Mouse (Mus musculus): ENCODE measurements around the gene Tpcn1. TPM values are rescaled to one million over a fixed set of nuclear protein-coding genes. Genes with fewer than 3 reads are reported as not detected.

The Tpcn1 gene
- polyA plus RNA-seq, 1 experiment from 2014 or later: 29.7 TPM

GRCm38 (mm10) chr5:120493440-120493839, 95.0 kb downstream of the Tpcn1 start:
- no peak for ATAC-seq (replicated peaks; ENCODE audit: low FRiP score)

GRCm38 (mm10) chr5:120492437-120492836, 96.0 kb downstream of the Tpcn1 start:
- H3K4me3 ChIP-seq (ENCODE audit: low read depth, low read length): no peak overlapping the region
- peaks cover 8% of the 10 kb centered on the region; the same call in 1 of the 2 replicates for H3K36me3 ChIP-seq (ENCODE audit: control insufficient read depth, insufficient read depth, low read length)
- no peaks in the 10 kb centered on the region for H3K9me3 ChIP-seq (ENCODE audit: control insufficient read depth, low read length)
- H3K27ac ChIP-seq (ENCODE audit: low read depth, low read length): no peak overlapping the region
- no peaks in the 10 kb centered on the region for H3K4me1 ChIP-seq (replicated peaks; ENCODE audit: control insufficient read depth, insufficient read depth, low read length)
- 68% methylated on average over 11 of the region's 11 CpGs for WGBS
- H3K9ac ChIP-seq (ENCODE audit: low read depth, low read length): no peak overlapping the region
- DNase-seq (ENCODE audit: low spot score) (no peak), ATAC-seq (replicated peaks; ENCODE audit: low FRiP score) (no peak)
- no peaks in the 10 kb centered on the region for H3K27me3 ChIP-seq (replicated peaks; ENCODE audit: control insufficient read depth, insufficient read depth, low read length)
- H3K4me2 ChIP-seq: no peak overlapping the region

More at GRCm38 (mm10) chr5:120493440-120493839, 95.0 kb downstream of the Tpcn1 start:
- no peak overlapping the region for H3K9ac ChIP-seq (ENCODE audit: low read depth, low read length)
- H3K27ac ChIP-seq (ENCODE audit: low read depth, low read length): no peak overlapping the region
- no peaks in the 10 kb centered on the region for H3K27me3 ChIP-seq (replicated peaks; ENCODE audit: control insufficient read depth, insufficient read depth, low read length)
- H3K36me3 ChIP-seq (ENCODE audit: control insufficient read depth, insufficient read depth, low read length): peaks cover 8% of the 10 kb centered on the region; the same call in 1 of the 2 replicates
- no peak for DNase-seq (ENCODE audit: low spot score)
- H3K4me3 ChIP-seq (ENCODE audit: low read depth, low read length): no peak overlapping the region
- H3K9me3 ChIP-seq (ENCODE audit: control insufficient read depth, low read length): no peaks in the 10 kb centered on the region
- no peaks in the 10 kb centered on the region for H3K4me1 ChIP-seq (replicated peaks; ENCODE audit: control insufficient read depth, insufficient read depth, low read length)
- WGBS: 87% methylated on average over 6 of the region's 6 CpGs
- no peak overlapping the region for H3K4me2 ChIP-seq

- no peaks in the 10 kb centered on the region for H3K9me3 ChIP-seq (ENCODE audit: control insufficient read depth, low read length)
- 82% methylated on average over 8 of the region's 8 CpGs for WGBS
- ATAC-seq (replicated peaks; ENCODE audit: low FRiP score) (no peak), DNase-seq (ENCODE audit: low spot score) (no peak)
- no peak overlapping the region for H3K4me3 ChIP-seq (ENCODE audit: low read depth, low read length)
- no peak overlapping the region for H3K27ac ChIP-seq (ENCODE audit: low read depth, low read length)
- no peak overlapping the region for H3K4me2 ChIP-seq
- H3K36me3 ChIP-seq (ENCODE audit: control insufficient read depth, insufficient read depth, low read length): peaks cover 6% of the 10 kb centered on the region; the same call in 1 of the 2 replicates
- no peaks in the 10 kb centered on the region for H3K27me3 ChIP-seq (replicated peaks; ENCODE audit: control insufficient read depth, insufficient read depth, low read length)
- H3K4me1 ChIP-seq (replicated peaks; ENCODE audit: control insufficient read depth, insufficient read depth, low read length): no peaks in the 10 kb centered on the region
- no peak overlapping the region for H3K9ac ChIP-seq (ENCODE audit: low read depth, low read length)
Measured at GRCm38 (mm10) chr5:120490679-120491192, 97.7 kb downstream of the Tpcn1 start.

- H3K9ac ChIP-seq (ENCODE audit: low read depth, low read length): no peak overlapping the region
- no peaks in the 10 kb centered on the region for H3K27me3 ChIP-seq (replicated peaks; ENCODE audit: control insufficient read depth, insufficient read depth, low read length)
- peaks cover 6% of the 10 kb centered on the region; the same call in 1 of the 2 replicates for H3K36me3 ChIP-seq (ENCODE audit: control insufficient read depth, insufficient read depth, low read length)
- no peak for DNase-seq (ENCODE audit: low spot score)
- H3K4me3 ChIP-seq (ENCODE audit: low read depth, low read length): no peak overlapping the region
- H3K4me2 ChIP-seq: no peak overlapping the region
- no peaks in the 10 kb centered on the region for H3K4me1 ChIP-seq (replicated peaks; ENCODE audit: control insufficient read depth, insufficient read depth, low read length)
- no peak overlapping the region for H3K27ac ChIP-seq (ENCODE audit: low read depth, low read length)
- WGBS: 81% methylated on average over 8 of the region's 8 CpGs
- no peak for ATAC-seq (replicated peaks; ENCODE audit: low FRiP score)
- H3K9me3 ChIP-seq (ENCODE audit: control insufficient read depth, low read length): no peaks in the 10 kb centered on the region
Measured at GRCm38 (mm10) chr5:120487844-120488243, 100.6 kb downstream of the Tpcn1 start.

Other genes with a start within 250 kb of the Tpcn1 start
- 0.05 TPM in 1 of 2 replicates, not detected in the other for gene Lhx5, start 157.0 kb downstream of the Tpcn1 start, polyA plus RNA-seq (2014; fragmentation: Nextera tagmentation; extraction: Ambion mirVana)
- gene Sdsl, start 115.9 kb downstream of the Tpcn1 start, polyA plus RNA-seq (2014; fragmentation: Nextera tagmentation; extraction: Ambion mirVana): 2.3 and 2.5 TPM in 2 replicates
- not detected in 2 replicates for gene Sds, start 112.1 kb downstream of the Tpcn1 start, polyA plus RNA-seq (2014; fragmentation: Nextera tagmentation; extraction: Ambion mirVana)
- 32.8 and 35.1 TPM in 2 replicates for gene Plbd2, start 85.0 kb downstream of the Tpcn1 start, polyA plus RNA-seq (2014; fragmentation: Nextera tagmentation; extraction: Ambion mirVana)
- gene Slc8b1, start 77.5 kb downstream of the Tpcn1 start, polyA plus RNA-seq (2014; fragmentation: Nextera tagmentation; extraction: Ambion mirVana): 5.1 and 5.5 TPM in 2 replicates
- 1.3 and 1.5 TPM in 2 replicates for gene Iqcd, start 343 bp upstream of the Tpcn1 start, polyA plus RNA-seq (2014; fragmentation: Nextera tagmentation; extraction: Ambion mirVana)
- gene Rita1, start 23.9 kb upstream of the Tpcn1 start, polyA plus RNA-seq (2014; fragmentation: Nextera tagmentation; extraction: Ambion mirVana): 9.0 and 13.1 TPM in 2 replicates
- 46.7 and 47.0 TPM in 2 replicates for gene Ddx54, start 24.1 kb upstream of the Tpcn1 start, polyA plus RNA-seq (2014; fragmentation: Nextera tagmentation; extraction: Ambion mirVana)
- gene Cfap73, start 45.6 kb upstream of the Tpcn1 start, polyA plus RNA-seq (2014; fragmentation: Nextera tagmentation; extraction: Ambion mirVana): not detected in 2 replicates
- 0.25 and 0.32 TPM in 2 replicates for gene Rasal1, start 60.1 kb upstream of the Tpcn1 start, polyA plus RNA-seq (2014; fragmentation: Nextera tagmentation; extraction: Ambion mirVana)
- 0.23 and 1.1 TPM in 2 replicates for gene Dtx1, start 123.3 kb upstream of the Tpcn1 start, polyA plus RNA-seq (2014; fragmentation: Nextera tagmentation; extraction: Ambion mirVana)
- gene Oas2, start 161.2 kb upstream of the Tpcn1 start, polyA plus RNA-seq (2014; fragmentation: Nextera tagmentation; extraction: Ambion mirVana): 0.23 and 0.29 TPM in 2 replicates
- 0.04 and 0.08 TPM in 2 replicates for gene Oas3, start 189.0 kb upstream of the Tpcn1 start, polyA plus RNA-seq (2014; fragmentation: Nextera tagmentation; extraction: Ambion mirVana)
- not detected in 2 replicates for gene Oas1e, start 206.9 kb upstream of the Tpcn1 start, polyA plus RNA-seq (2014; fragmentation: Nextera tagmentation; extraction: Ambion mirVana)
- gene Oas1c, start 223.8 kb upstream of the Tpcn1 start, polyA plus RNA-seq (2014; fragmentation: Nextera tagmentation; extraction: Ambion mirVana): 0.19 TPM in 1 of 2 replicates, not detected in the other